Comparison of ENCODE assay signal across 18 mouse cellular contexts in the genomic region with DNA sequence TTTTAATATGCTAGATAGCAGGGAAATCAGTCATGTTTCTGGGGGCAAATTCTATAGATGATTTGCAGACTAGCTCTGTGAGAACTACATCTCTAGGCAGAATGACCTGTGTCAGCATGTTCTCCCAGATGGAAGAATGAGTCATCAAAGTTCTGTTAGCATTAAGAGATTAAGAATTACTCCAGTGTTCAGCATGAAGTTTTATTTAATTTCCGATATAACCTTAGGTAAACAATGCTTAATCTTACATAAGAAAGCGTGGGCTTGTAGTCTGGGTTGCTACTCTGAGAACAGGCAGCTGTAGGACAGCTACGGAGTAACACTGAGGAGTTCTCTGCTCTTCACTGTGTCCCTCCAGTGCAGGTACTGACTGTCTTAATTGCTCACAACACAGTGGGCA.
DNase-seq lines count a peak whose midpoint lies in the region; ATAC-seq lines count a peak whose summit lies in the region.
"Had no signal": no experiment of that assay in that cellular context is flagged by ENCODE, and none has a peak within 500 bp of the region (broad histone marks: within the 10 kb centered on the region; RNA-seq: fewer than 3 reads in every experiment).

No protein-coding gene starts in this region.

- no peaks in the 10 kb centered on the region for H3K9me3 ChIP-seq in kidney, embryonic 14.5 days (ENCODE audit: control insufficient read depth, low read length)
- no peaks in the 10 kb centered on the region for H3K9me3 ChIP-seq in lung, embryonic 15.5 days
- H3K9me3 ChIP-seq in intestine, embryonic 16.5 days (ENCODE audit: control insufficient read depth, low read length): no peaks in the 10 kb centered on the region
- no peaks in the 10 kb centered on the region for H3K9me3 ChIP-seq in stomach, embryonic 16.5 days (replicated peaks; ENCODE audit: control insufficient read depth, low read length)

- ATAC-seq in kidney, embryonic 14.5 days (ENCODE audit: low FRiP score, low TSS enrichment): no peak
- ATAC-seq in lung, embryonic 15.5 days (ENCODE audit: borderline replicate concordance, extremely low read depth, low FRiP score, low TSS enrichment): no peak
- no peak for ATAC-seq in intestine, embryonic 16.5 days
- peak; percentile 72 for ATAC-seq in stomach, embryonic 16.5 days (ENCODE audit: insufficient read depth, low FRiP score)
- ATAC-seq: forebrain, postnatal 0 days; midbrain, embryonic 16.5 days had no signal

- H3K4me3 ChIP-seq in kidney, embryonic 14.5 days (ENCODE audit: low read length): no peak overlapping the region
- H3K4me3 ChIP-seq in lung, embryonic 15.5 days: no peak overlapping the region
- H3K4me3 ChIP-seq in intestine, embryonic 16.5 days (ENCODE audit: low read length): no peak overlapping the region
- H3K4me3 ChIP-seq in stomach, embryonic 16.5 days (replicated peaks; ENCODE audit: low read length): no peak overlapping the region; the same call in 1 of the 2 replicates

- DNase-seq in kidney, adult 18-20 months: no peak
- no peak for DNase-seq in lung, postnatal 25 days (ENCODE audit: low spot score)
- no peak for DNase-seq in adrenal gland, adult 18-20 months (ENCODE audit: low spot score in 2 of 2)
- DNase-seq: adrenal gland, adult 2 months; cerebellum, adult 11-12 months; forebrain, postnatal 0 days; gastrocnemius, postnatal 25 days; heart, postnatal 10 days; layer of hippocampus, postnatal 36 days; left cerebral cortex, postnatal 4 days; lung, postnatal 10 days; thymus, postnatal 4 days had no signal

- no peaks in the 10 kb centered on the region for H3K27me3 ChIP-seq in kidney, embryonic 14.5 days (ENCODE audit: control insufficient read depth, insufficient read depth, low read length)
- H3K27me3 ChIP-seq in lung, embryonic 15.5 days: no peaks in the 10 kb centered on the region
- no peaks in the 10 kb centered on the region for H3K27me3 ChIP-seq in intestine, embryonic 16.5 days (replicated peaks; ENCODE audit: control insufficient read depth, insufficient read depth, low read length)
- H3K27me3 ChIP-seq in stomach, embryonic 16.5 days (ENCODE audit: control insufficient read depth, insufficient read depth, low read length): no peaks in the 10 kb centered on the region

- H3K9ac ChIP-seq in kidney, embryonic 14.5 days (ENCODE audit: low read depth, low read length): no peak overlapping the region
- no peak overlapping the region for H3K9ac ChIP-seq in lung, embryonic 15.5 days
- no peak overlapping the region for H3K9ac ChIP-seq in intestine, embryonic 16.5 days (ENCODE audit: low read depth, low read length)
- no peak overlapping the region for H3K9ac ChIP-seq in stomach, embryonic 16.5 days (ENCODE audit: low read length)
- H3K9ac ChIP-seq: forebrain, postnatal 0 days; hindbrain, embryonic 14.5 days had no signal

- H3K36me3 ChIP-seq in kidney, embryonic 14.5 days (ENCODE audit: control insufficient read depth, insufficient read depth, low read length): peaks cover 13% of the 10 kb centered on the region; the same call in 1 of the 2 replicates
- peaks cover 23% of the 10 kb centered on the region; the same call in 1 of the 2 replicates for H3K36me3 ChIP-seq in lung, embryonic 15.5 days
- H3K36me3 ChIP-seq in intestine, embryonic 16.5 days (ENCODE audit: control insufficient read depth, insufficient read depth, low read length): no peaks in the 10 kb centered on the region
- no peaks in the 10 kb centered on the region for H3K36me3 ChIP-seq in stomach, embryonic 16.5 days (ENCODE audit: control insufficient read depth, insufficient read depth, low read length)

- H3K4me2 ChIP-seq in kidney, embryonic 14.5 days (replicated peaks; ENCODE audit: low read depth, low read length): no peak overlapping the region
- no peak overlapping the region for H3K4me2 ChIP-seq in lung, embryonic 15.5 days
- no peak overlapping the region for H3K4me2 ChIP-seq in intestine, embryonic 16.5 days (ENCODE audit: low read depth, low read length)
- H3K4me2 ChIP-seq in stomach, embryonic 16.5 days (ENCODE audit: low read depth, low read length): peak overlapping the region; percentile 32
- H3K4me2 ChIP-seq: hindbrain, embryonic 14.5 days had no signal

- 83% methylated on average over 3 of the region's 3 CpGs for WGBS in kidney, embryonic 14.5 days
- WGBS in lung, embryonic 15.5 days: 43% methylated on average over 3 of the region's 3 CpGs
- 26% methylated on average over 3 of the region's 3 CpGs for WGBS in intestine, embryonic 16.5 days
- 29% methylated on average over 3 of the region's 3 CpGs for whole genome bisulfite sequencing in stomach, embryonic 16.5 days

- peaks cover 26% of the 10 kb centered on the region for H3K4me1 ChIP-seq in kidney, embryonic 14.5 days (ENCODE audit: control insufficient read depth, insufficient read depth, low read length)
- H3K4me1 ChIP-seq in lung, embryonic 15.5 days: peaks cover 49% of the 10 kb centered on the region
- H3K4me1 ChIP-seq in intestine, embryonic 16.5 days (ENCODE audit: control insufficient read depth, insufficient read depth, low read length): peaks cover 34% of the 10 kb centered on the region
- peaks cover 37% of the 10 kb centered on the region for H3K4me1 ChIP-seq in stomach, embryonic 16.5 days (ENCODE audit: control insufficient read depth, insufficient read depth, low read length)

- H3K27ac ChIP-seq in kidney, embryonic 14.5 days (ENCODE audit: low read depth, low read length): peak overlapping the region; percentile 37; the same call in 1 of the 2 replicates
- H3K27ac ChIP-seq in lung, embryonic 15.5 days: 0 out of 2 replicates have a peak overlapping the region, but pooled peaks have one; percentile 9
- H3K27ac ChIP-seq in intestine, embryonic 16.5 days (ENCODE audit: low read length): peak overlapping the region; percentile 57
- peak overlapping the region; percentile 79 for H3K27ac ChIP-seq in stomach, embryonic 16.5 days (ENCODE audit: low read length)
- H3K27ac ChIP-seq: hindbrain, embryonic 14.5 days had no signal

Comparison
In these comparisons a context has a peak if more than half of its experiments do, and no peak if none do; other contexts are left out.
1. H3K27ac ChIP-seq: peak in every context shown above with its lines; median percentile 79 in stomach, embryonic 16.5 days; 57 in intestine, embryonic 16.5 days; 37 in kidney, embryonic 14.5 days; 9 in lung, embryonic 15.5 days.